Mouse (Mus musculus) liver, postnatal 0 days (tissue): ENCODE measurements at regions not wholly inside any gene's neighbourhood (a gene's known extent, or its start where the extent isn't known, plus 50 kb on each side); places are given as distances from the start of the nearest gene placed in this dataset.

ENCODE experiments used
- CTCF ChIP-seq: sonication (generic); IDR thresholded peaks from 2 replicates; pipeline ENCODE4 v1.5.1; 2016; ENCODE audit warnings: antibody characterized with exemption, low read depth
- EP300 ChIP-seq: IDR thresholded peaks from 2 replicates; pipeline ENCODE4 v1.6.1; 2016; ENCODE audit warnings: antibody characterized with exemption, low read depth, mild to moderate bottlenecking

DNA sequence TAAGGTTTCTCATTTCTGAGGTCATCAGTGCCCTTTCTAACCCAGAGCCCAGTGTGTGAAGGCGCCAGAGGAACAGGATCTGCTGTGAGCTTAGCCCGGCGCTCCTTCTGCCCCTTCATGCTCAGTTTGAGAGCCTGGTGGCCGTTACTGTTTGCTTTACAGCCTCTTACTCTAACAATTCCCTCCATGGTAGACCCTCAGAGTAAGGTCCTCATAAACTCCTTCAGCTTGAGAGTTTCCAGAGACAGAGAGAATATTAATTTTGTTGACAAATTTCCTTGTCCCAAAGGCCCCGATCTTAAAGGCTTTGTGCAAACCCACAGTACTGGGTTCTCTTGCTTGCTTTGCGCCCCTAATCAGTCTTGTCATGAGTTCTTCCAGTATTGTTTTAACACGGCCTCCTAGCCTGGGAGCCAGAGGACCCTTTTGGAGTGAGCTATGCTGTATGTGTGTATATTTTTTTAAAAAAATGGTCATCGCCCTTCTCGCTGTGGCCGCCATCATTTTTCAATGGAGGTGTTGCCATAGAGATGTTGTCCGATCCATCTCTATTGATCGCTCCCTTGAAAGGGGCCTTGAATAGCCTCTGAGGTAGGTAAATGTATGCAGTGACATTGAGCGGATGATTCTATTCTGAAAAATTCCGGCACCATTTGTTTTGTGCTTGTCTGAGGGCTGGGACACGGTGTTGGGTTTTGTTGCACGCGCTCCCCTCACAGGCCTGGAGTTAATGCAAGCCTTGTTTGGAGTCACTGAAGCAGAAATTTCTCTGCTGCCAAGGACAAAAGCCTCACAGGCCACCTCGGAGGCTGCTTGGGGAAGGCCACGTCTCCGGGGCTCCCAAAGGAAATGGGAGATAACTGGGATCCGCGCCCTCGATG, 140.7 kb downstream of the Opa1 start:
- TF ChIP-seq CTCF: no peak
- no peak for TF ChIP-seq EP300
